Mouse (Mus musculus): ENCODE results near the gene Shisa2. TPM values are rescaled to one million over a fixed set of nuclear protein-coding genes. Genes with fewer than 3 reads are reported as not detected.

Shisa2 gene
- polyA plus RNA-seq (2014; fragmentation: Nextera tagmentation; extraction: Ambion mirVana) = 16.0 and 18.0 TPM in 2 replicates

- peak; percentile 86 for ATAC-seq (replicated peaks; ENCODE audit: low FRiP score, low TSS enrichment, low read depth)
- Histone ChIP-seq H3K27me3 (replicated peaks; ENCODE audit: control insufficient read depth, insufficient read depth, low read length) (peaks cover 8% of the 10 kb centered on the region; the same call in 1 of the 2 replicates), H3K9me3 (ENCODE audit: control insufficient read depth, low read length) (no peaks in the 10 kb centered on the region), H3K9ac (ENCODE audit: low read length) (peak within 1 kb of the TSS; percentile 70), H3K27ac (ENCODE audit: low read depth) (peak within 1 kb of the TSS; percentile 73), H3K4me3 (ENCODE audit: low read depth, low read length) (peak within 1 kb of the TSS; percentile 62), H3K36me3 (ENCODE audit: control insufficient read depth, insufficient read depth, low read length) (peaks cover 9% of the 10 kb centered on the region), H3K4me1 (replicated peaks; ENCODE audit: control insufficient read depth, insufficient read depth, low read length) (peaks cover 12% of the 10 kb centered on the region), H3K4me2 (ENCODE audit: low read length) (peak within 1 kb of the TSS; percentile 72)
- peak; percentile 93 for DNase-seq (ENCODE audit: low spot score)
- under 1% methylated on average over 65 of the region's 65 CpGs for WGBS
Observed at GRCm38 (mm10) chr14:59625158-59625805, at the start of gene Shisa2. TSS of gene Shisa2 (plus strand) at chr14:59625308.

GRCm38 (mm10) chr14:59576385-59576784 lies 48.7 kb upstream of the Shisa2 start:
- WGBS = 87% methylated on average over 5 of the region's 5 CpGs
- H3K4me1 ChIP-seq (replicated peaks; ENCODE audit: control insufficient read depth, insufficient read depth, low read length) = no peaks in the 10 kb centered on the region
- no peak overlapping the region for H3K4me2 ChIP-seq (ENCODE audit: low read length)
- H3K9me3 ChIP-seq (ENCODE audit: control insufficient read depth, low read length) = no peaks in the 10 kb centered on the region
- H3K36me3 ChIP-seq (ENCODE audit: control insufficient read depth, insufficient read depth, low read length) = peaks cover 44% of the 10 kb centered on the region
- no peak overlapping the region for H3K9ac ChIP-seq (ENCODE audit: low read length)
- H3K27ac ChIP-seq (ENCODE audit: low read depth) = no peak overlapping the region
- no peaks in the 10 kb centered on the region for H3K27me3 ChIP-seq (replicated peaks; ENCODE audit: control insufficient read depth, insufficient read depth, low read length)
- no peak for DNase-seq (ENCODE audit: low spot score)
- no peak for ATAC-seq (replicated peaks; ENCODE audit: low FRiP score, low TSS enrichment, low read depth)
- no peak overlapping the region for H3K4me3 ChIP-seq (ENCODE audit: low read depth, low read length)

GRCm38 (mm10) chr14:59590614-59591013 lies 34.5 kb upstream of the Shisa2 start:
- no peak for DNase-seq (ENCODE audit: low spot score)
- 82% methylated on average over 1 of the region's 1 CpGs for WGBS

GRCm38 (mm10) chr14:59591901-59592300 lies 33.2 kb upstream of the Shisa2 start:
- no peaks in the 10 kb centered on the region for H3K9me3 ChIP-seq (ENCODE audit: control insufficient read depth, low read length)
- no peak overlapping the region for H3K4me3 ChIP-seq (ENCODE audit: low read depth, low read length)
- 79% methylated on average over 8 of the region's 8 CpGs for WGBS
- H3K27ac ChIP-seq (ENCODE audit: low read depth) = no peak overlapping the region
- H3K4me1 ChIP-seq (replicated peaks; ENCODE audit: control insufficient read depth, insufficient read depth, low read length) = peaks cover 5% of the 10 kb centered on the region
- H3K4me2 ChIP-seq (ENCODE audit: low read length) = no peak overlapping the region
- no peaks in the 10 kb centered on the region for H3K27me3 ChIP-seq (replicated peaks; ENCODE audit: control insufficient read depth, insufficient read depth, low read length)
- DNase-seq (ENCODE audit: low spot score) (no peak), ATAC-seq (replicated peaks; ENCODE audit: low FRiP score, low TSS enrichment, low read depth) (no peak)
- peaks cover 71% of the 10 kb centered on the region for H3K36me3 ChIP-seq (ENCODE audit: control insufficient read depth, insufficient read depth, low read length)
- no peak overlapping the region for H3K9ac ChIP-seq (ENCODE audit: low read length)

More at GRCm38 (mm10) chr14:59590614-59591013, 34.5 kb upstream of the Shisa2 start:
- Histone ChIP-seq H3K9me3 (ENCODE audit: control insufficient read depth, low read length) (no peaks in the 10 kb centered on the region), H3K27ac (ENCODE audit: low read depth) (no peak overlapping the region), H3K27me3 (replicated peaks; ENCODE audit: control insufficient read depth, insufficient read depth, low read length) (no peaks in the 10 kb centered on the region), H3K4me3 (ENCODE audit: low read depth, low read length) (no peak overlapping the region), H3K36me3 (ENCODE audit: control insufficient read depth, insufficient read depth, low read length) (peaks cover 78% of the 10 kb centered on the region), H3K9ac (ENCODE audit: low read length) (no peak overlapping the region), H3K4me2 (ENCODE audit: low read length) (no peak overlapping the region), H3K4me1 (replicated peaks; ENCODE audit: control insufficient read depth, insufficient read depth, low read length) (no peaks in the 10 kb centered on the region)
- no peak for ATAC-seq (replicated peaks; ENCODE audit: low FRiP score, low TSS enrichment, low read depth)

- DNase-seq (ENCODE audit: low spot score) (no peak), ATAC-seq (replicated peaks; ENCODE audit: low FRiP score, low TSS enrichment, low read depth) (no peak)
- Histone ChIP-seq H3K4me2 (ENCODE audit: low read length) (no peak overlapping the region), H3K9ac (ENCODE audit: low read length) (no peak overlapping the region), H3K27me3 (replicated peaks; ENCODE audit: control insufficient read depth, insufficient read depth, low read length) (no peaks in the 10 kb centered on the region), H3K4me3 (ENCODE audit: low read depth, low read length) (no peak overlapping the region), H3K27ac (ENCODE audit: low read depth) (no peak overlapping the region), H3K36me3 (ENCODE audit: control insufficient read depth, insufficient read depth, low read length) (peaks cover 67% of the 10 kb centered on the region), H3K4me1 (replicated peaks; ENCODE audit: control insufficient read depth, insufficient read depth, low read length) (peaks cover 8% of the 10 kb centered on the region), H3K9me3 (ENCODE audit: control insufficient read depth, low read length) (no peaks in the 10 kb centered on the region)
- WGBS = 94% methylated on average over 3 of the region's 3 CpGs
Observed at GRCm38 (mm10) chr14:59592593-59592992, 32.5 kb upstream of the Shisa2 start.

GRCm38 (mm10) chr14:59594988-59595387 lies 30.1 kb upstream of the Shisa2 start:
- Histone ChIP-seq H3K4me2 (ENCODE audit: low read length) (no peak overlapping the region), H3K27me3 (replicated peaks; ENCODE audit: control insufficient read depth, insufficient read depth, low read length) (no peaks in the 10 kb centered on the region), H3K4me3 (ENCODE audit: low read depth, low read length) (no peak overlapping the region), H3K27ac (ENCODE audit: low read depth) (no peak overlapping the region), H3K36me3 (ENCODE audit: control insufficient read depth, insufficient read depth, low read length) (peaks cover 45% of the 10 kb centered on the region), H3K9me3 (ENCODE audit: control insufficient read depth, low read length) (no peaks in the 10 kb centered on the region), H3K9ac (ENCODE audit: low read length) (no peak overlapping the region), H3K4me1 (replicated peaks; ENCODE audit: control insufficient read depth, insufficient read depth, low read length) (peaks cover 8% of the 10 kb centered on the region)
- no peak for DNase-seq (ENCODE audit: low spot score)
- no peak for ATAC-seq (replicated peaks; ENCODE audit: low FRiP score, low TSS enrichment, low read depth)
- WGBS = 90% methylated on average over 3 of the region's 3 CpGs

- H3K9ac ChIP-seq (ENCODE audit: low read length) = peak within 1 kb of the TSS; percentile 64
- peak within 1 kb of the TSS; percentile 71 for H3K4me3 ChIP-seq (ENCODE audit: low read depth, low read length)
- WGBS = under 1% methylated on average over 43 of the region's 48 CpGs
- H3K27me3 ChIP-seq (replicated peaks; ENCODE audit: control insufficient read depth, insufficient read depth, low read length) = no peaks in the 10 kb centered on the region
- peak within 1 kb of the TSS; percentile 57 for H3K4me2 ChIP-seq (ENCODE audit: low read length)
- ATAC-seq (replicated peaks; ENCODE audit: low FRiP score, low TSS enrichment, low read depth) (peak; percentile 90), DNase-seq (ENCODE audit: low spot score) (peak; percentile 100)
- H3K4me1 ChIP-seq (replicated peaks; ENCODE audit: control insufficient read depth, insufficient read depth, low read length) = peaks cover 8% of the 10 kb centered on the region
- peaks cover 23% of the 10 kb centered on the region for H3K36me3 ChIP-seq (ENCODE audit: control insufficient read depth, insufficient read depth, low read length)
- H3K27ac ChIP-seq (ENCODE audit: low read depth) = peak within 1 kb of the TSS; percentile 4; the same call in 1 of the 2 replicates
- no peaks in the 10 kb centered on the region for H3K9me3 ChIP-seq (ENCODE audit: control insufficient read depth, low read length)
Observed at GRCm38 (mm10) chr14:59597398-59598259, 27.5 kb upstream of the Shisa2 start, which contains the start of gene Cdadc1. TSS of gene Cdadc1 (minus strand) at chr14:59597959.

- H3K27me3 ChIP-seq (replicated peaks; ENCODE audit: control insufficient read depth, insufficient read depth, low read length) = no peaks in the 10 kb centered on the region
- H3K36me3 ChIP-seq (ENCODE audit: control insufficient read depth, insufficient read depth, low read length) = peaks cover 19% of the 10 kb centered on the region
- peak overlapping the region; percentile 4; the same call in 1 of the 2 replicates for H3K27ac ChIP-seq (ENCODE audit: low read depth)
- peak overlapping the region; percentile 64 for H3K9ac ChIP-seq (ENCODE audit: low read length)
- H3K9me3 ChIP-seq (ENCODE audit: control insufficient read depth, low read length) = no peaks in the 10 kb centered on the region
- peak overlapping the region; percentile 71 for H3K4me3 ChIP-seq (ENCODE audit: low read depth, low read length)
- ATAC-seq (replicated peaks; ENCODE audit: low FRiP score, low TSS enrichment, low read depth) = peak; percentile 33
- H3K4me2 ChIP-seq (ENCODE audit: low read length) = peak overlapping the region; percentile 57
- DNase-seq (ENCODE audit: low spot score) = no peak
- H3K4me1 ChIP-seq (replicated peaks; ENCODE audit: control insufficient read depth, insufficient read depth, low read length) = peaks cover 8% of the 10 kb centered on the region
- under 1% methylated on average over 8 of the region's 8 CpGs for whole genome bisulfite sequencing
Observed at GRCm38 (mm10) chr14:59598260-59598627, 26.9 kb upstream of the Shisa2 start.
